Mouse (Mus musculus): Measurements from ENCODE around the gene Zbp1. TPM values are rescaled to one million over a fixed set of nuclear protein-coding genes. Genes with fewer than 3 reads are reported as not detected.
A peak's percentile ranks its signal among the peaks of the same experiment; 100 is the strongest.

Zbp1 gene
- polyA plus RNA-seq, 1 experiment from 2014 or later = 0.32 TPM

DNA sequence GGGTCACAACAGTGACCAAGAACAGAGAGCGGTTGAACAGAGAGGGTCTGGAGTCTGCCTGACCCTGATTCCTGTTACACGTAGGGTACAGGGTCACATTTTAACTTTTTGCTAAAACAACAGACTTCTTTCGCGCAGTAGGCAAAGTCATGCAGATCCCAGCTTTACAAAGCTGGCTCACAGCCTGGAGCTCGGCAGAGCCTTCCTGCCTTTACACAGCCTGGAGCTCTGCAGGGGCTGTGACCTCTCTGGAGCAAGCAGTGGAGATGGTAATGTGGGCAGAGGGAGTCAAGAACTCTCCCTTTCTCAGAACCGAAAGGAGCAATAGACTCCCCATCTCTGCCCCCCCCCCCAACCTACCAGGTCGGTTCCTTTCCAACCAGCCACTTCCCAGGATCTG is 6.1 kb upstream of the Zbp1 start:
- Histone ChIP-seq H3K27ac (no peak overlapping the region), H3K36me3 (peaks cover 38% of the 10 kb centered on the region), H3K27me3 (replicated peaks) (no peaks in the 10 kb centered on the region), H3K4me3 (no peak overlapping the region), H3K4me2 (replicated peaks) (no peak overlapping the region), H3K9ac (no peak overlapping the region), H3K9me3 (no peaks in the 10 kb centered on the region), H3K4me1 (peaks cover 5% of the 10 kb centered on the region; the same call in 1 of the 2 replicates)
- ATAC-seq (ENCODE audit: low FRiP score, low read depth) = no peak
- 73% methylated on average over 7 of the region's 7 CpGs for WGBS

DNA sequence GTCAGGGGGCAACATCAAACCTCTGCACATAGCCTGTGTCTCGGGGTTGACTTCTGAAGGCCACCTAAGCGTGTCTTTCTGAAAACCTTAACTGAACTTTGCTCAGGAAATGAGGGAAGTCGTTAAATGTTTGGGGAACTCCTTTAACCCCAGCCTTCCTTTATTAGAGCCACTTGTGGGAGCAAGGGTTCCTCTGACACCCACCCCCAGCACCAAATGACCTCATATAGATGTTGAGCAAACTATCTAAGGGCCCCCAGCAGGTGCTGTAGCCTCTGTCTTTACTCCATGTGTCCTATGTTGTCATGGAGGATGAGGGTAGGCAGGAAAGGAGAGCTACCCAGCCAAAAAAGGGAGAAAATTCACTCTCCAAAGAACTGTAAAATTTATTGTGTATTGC is 5.4 kb upstream of the Zbp1 start:
- Histone ChIP-seq H3K27ac (no peak overlapping the region), H3K4me2 (replicated peaks) (no peak overlapping the region), H3K4me1 (no peaks in the 10 kb centered on the region), H3K4me3 (no peak overlapping the region), H3K36me3 (peaks cover 36% of the 10 kb centered on the region), H3K27me3 (replicated peaks) (no peaks in the 10 kb centered on the region), H3K9ac (no peak overlapping the region), H3K9me3 (no peaks in the 10 kb centered on the region)
- no peak for ATAC-seq (ENCODE audit: low FRiP score, low read depth)
- 78% methylated on average over 3 of the region's 3 CpGs for WGBS

DNA sequence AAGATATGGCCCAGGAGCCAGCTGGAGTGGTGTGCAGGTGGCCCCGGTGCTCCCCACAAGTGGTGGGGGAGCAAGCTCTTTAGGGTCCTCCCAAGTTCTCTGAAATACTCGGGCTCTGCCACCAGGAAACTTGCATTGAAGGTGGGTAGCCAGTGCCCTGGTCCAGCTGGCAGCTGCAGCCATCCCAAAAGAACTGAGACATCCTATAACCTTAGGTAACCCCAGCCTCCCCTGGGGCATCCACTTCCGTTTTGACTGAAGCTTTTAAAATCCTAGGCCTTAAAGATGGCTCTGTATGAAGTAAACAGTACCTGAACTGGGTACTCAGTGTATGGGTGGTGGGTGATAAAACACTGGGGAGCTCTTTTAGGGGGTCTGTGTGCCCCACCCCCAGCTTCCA is 4.8 kb upstream of the Zbp1 start:
- no peaks in the 10 kb centered on the region for H3K9me3 ChIP-seq
- H3K4me2 ChIP-seq (replicated peaks) = no peak overlapping the region
- peaks cover 30% of the 10 kb centered on the region for H3K36me3 ChIP-seq
- H3K4me1 ChIP-seq = no peaks in the 10 kb centered on the region
- no peak overlapping the region for H3K9ac ChIP-seq
- H3K27me3 ChIP-seq (replicated peaks) = no peaks in the 10 kb centered on the region
- H3K27ac ChIP-seq = no peak overlapping the region
- H3K4me3 ChIP-seq = no peak overlapping the region
- 76% methylated on average over 3 of the region's 3 CpGs for WGBS
- ATAC-seq (ENCODE audit: low FRiP score, low read depth) = no peak

DNA sequence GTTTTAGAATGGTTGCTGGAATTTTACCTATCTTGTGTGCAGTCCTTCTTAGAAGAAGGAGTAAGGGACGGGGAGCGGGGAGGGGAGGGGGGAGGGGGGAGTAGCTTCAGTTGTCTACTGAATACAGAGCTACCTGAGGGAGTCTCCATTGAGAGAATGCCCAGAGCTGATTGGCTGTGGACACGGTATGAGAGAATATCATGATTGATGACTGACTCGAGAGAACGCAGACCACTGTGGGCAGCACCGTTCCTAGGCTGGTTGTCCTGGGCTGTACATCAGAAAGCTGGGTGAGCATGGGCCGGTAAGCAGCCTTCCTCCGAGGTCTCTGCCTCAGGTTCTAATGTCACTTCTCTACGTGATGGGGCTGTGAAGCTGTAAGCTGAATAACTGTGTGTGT is 2.0 kb upstream of the Zbp1 start:
- H3K9me3 ChIP-seq = no peaks in the 10 kb centered on the region
- H3K27me3 ChIP-seq (replicated peaks) = no peaks in the 10 kb centered on the region
- no peak overlapping the region for H3K9ac ChIP-seq
- ATAC-seq (ENCODE audit: low FRiP score, low read depth) = no peak
- no peak overlapping the region for H3K4me2 ChIP-seq (replicated peaks)
- H3K36me3 ChIP-seq = peaks cover 7% of the 10 kb centered on the region; the same call in 1 of the 2 replicates
- H3K27ac ChIP-seq = no peak overlapping the region
- WGBS = 94% methylated on average over 9 of the region's 9 CpGs
- no peak overlapping the region for H3K4me3 ChIP-seq
- no peaks in the 10 kb centered on the region for H3K4me1 ChIP-seq

DNA sequence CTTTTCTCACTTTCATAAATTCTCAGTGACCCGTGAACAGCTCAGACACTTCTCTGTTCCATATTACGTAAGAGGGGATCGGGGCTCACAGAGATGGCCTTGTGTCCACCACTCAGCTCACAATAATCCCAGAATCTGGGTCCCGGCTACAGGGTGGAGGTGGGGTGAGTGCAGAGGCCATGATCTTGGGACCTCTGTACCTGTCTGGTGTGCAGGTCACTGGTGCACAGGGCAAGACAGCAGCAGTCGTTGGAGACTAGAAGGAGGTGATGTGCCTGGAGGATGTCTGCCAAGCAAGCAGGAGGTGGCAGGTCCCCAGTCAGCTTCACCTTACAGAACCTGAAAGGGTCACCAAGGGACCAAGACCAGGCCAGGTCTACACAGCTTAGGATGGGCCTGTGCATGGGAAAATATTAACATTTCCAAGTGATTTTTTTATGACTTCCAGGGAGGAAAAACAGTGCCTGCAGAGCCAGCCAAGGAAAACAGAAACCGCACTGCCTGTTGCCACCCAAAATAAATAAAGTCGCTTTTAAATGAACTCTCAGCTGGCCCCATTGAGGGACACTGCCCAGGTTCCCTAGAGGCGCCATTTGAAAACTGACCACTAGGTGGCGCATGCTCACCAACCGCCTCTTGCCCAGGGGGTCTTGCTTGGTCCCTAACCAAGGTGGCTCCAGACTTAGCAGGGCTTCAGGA is 682 bp upstream of the Zbp1 start:
- H3K27me3 ChIP-seq (replicated peaks) = no peaks in the 10 kb centered on the region
- ATAC-seq (ENCODE audit: low FRiP score, low read depth) = peak; percentile 71; the same call in 1 of the 2 replicates
- no peak overlapping the region for H3K9ac ChIP-seq
- no peak overlapping the region for H3K4me3 ChIP-seq
- H3K9me3 ChIP-seq = no peaks in the 10 kb centered on the region
- H3K4me2 ChIP-seq (replicated peaks) = no peak overlapping the region
- H3K36me3 ChIP-seq = no peaks in the 10 kb centered on the region
- no peak overlapping the region for H3K27ac ChIP-seq
- 49% methylated on average over 10 of the region's 10 CpGs for whole genome bisulfite sequencing
- no peaks in the 10 kb centered on the region for H3K4me1 ChIP-seq

DNA sequence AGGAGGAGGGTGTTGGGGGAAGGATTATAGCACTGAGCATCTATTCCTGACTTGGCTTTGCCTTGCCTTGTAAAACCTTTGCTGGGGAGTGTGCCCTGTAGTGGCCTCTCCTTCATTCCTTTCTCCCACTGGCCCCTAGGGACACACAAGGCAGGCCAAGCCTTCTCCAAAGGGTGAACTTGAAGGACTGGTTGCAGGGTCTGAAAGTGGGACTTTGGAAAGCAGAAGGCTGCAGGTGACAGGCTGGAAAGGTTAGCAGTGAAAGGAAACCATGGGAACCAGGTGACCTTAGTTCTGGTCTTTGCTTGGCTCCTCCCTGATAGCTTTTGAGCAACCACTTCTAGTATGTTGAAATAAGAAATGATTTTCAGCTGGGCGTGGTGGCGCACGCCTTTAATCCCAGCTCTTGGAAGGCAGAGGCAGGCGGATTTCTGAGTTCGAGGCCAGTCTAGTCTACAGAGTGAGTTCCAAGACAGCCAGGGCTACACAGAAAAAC is 912 bp downstream of the Zbp1 start:
- no peaks in the 10 kb centered on the region for H3K4me1 ChIP-seq
- no peaks in the 10 kb centered on the region for H3K27me3 ChIP-seq (replicated peaks)

DNA sequence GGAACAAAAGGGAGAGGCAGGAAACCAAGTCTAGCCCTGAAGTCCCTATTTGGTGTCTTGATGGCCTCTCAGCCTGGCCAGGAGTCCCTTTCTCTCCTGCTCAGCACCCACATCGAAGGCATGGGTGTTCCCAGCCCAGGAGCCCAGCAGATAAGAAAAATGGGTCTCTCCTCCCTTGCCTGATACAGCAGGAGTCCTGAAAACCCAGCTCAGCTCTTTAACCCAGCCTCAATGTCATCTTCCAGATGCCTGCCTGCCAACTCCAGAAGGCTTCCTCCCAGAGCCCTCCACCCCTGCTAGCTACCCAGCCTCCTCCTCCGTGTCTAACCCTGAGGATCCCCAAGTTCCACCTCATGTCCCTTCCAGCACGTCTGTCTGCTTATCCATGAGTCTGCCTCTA is 1.5 kb downstream of the Zbp1 start:
- Histone ChIP-seq H3K4me2 (replicated peaks) (no peak overlapping the region), H3K9ac (no peak overlapping the region), H3K27ac (no peak overlapping the region), H3K4me3 (no peak overlapping the region), H3K4me1 (no peaks in the 10 kb centered on the region), H3K27me3 (replicated peaks) (no peaks in the 10 kb centered on the region), H3K9me3 (no peaks in the 10 kb centered on the region), H3K36me3 (no peaks in the 10 kb centered on the region)
- 80% methylated on average over 3 of the region's 3 CpGs for WGBS
- ATAC-seq (ENCODE audit: low FRiP score, low read depth) = no peak

More for the DNA sequence above, 912 bp downstream of the Zbp1 start:
- H3K36me3 ChIP-seq = no peaks in the 10 kb centered on the region
- no peak overlapping the region for H3K9ac ChIP-seq
- H3K4me2 ChIP-seq (replicated peaks) = no peak overlapping the region
- no peak for ATAC-seq (ENCODE audit: low FRiP score, low read depth)
- no peak overlapping the region for H3K27ac ChIP-seq
- H3K9me3 ChIP-seq = no peaks in the 10 kb centered on the region
- 92% methylated on average over 5 of the region's 5 CpGs for WGBS
- no peak overlapping the region for H3K4me3 ChIP-seq

DNA sequence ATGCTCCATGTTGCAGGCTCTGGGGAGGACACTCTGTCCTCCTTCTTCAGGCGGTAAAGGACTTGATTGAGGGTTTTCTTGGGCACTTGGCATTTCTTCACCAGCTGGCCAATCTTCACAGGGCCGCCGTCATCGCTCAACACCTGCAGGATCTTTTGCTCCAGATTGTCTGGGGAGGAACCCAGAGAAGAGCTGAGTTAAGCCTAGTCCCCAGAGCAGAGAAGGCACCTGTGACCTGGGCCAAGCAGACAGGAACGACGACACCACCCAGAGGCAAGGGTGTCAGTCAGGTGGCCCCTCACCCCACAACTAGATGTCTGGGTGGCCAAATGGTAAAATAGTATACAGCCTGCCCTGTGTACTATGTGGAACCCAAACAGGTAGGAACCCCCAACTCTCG is 1.9 kb downstream of the Zbp1 start:
- no peak for ATAC-seq (ENCODE audit: low FRiP score, low read depth)
- 87% methylated on average over 7 of the region's 7 CpGs for WGBS

DNA sequence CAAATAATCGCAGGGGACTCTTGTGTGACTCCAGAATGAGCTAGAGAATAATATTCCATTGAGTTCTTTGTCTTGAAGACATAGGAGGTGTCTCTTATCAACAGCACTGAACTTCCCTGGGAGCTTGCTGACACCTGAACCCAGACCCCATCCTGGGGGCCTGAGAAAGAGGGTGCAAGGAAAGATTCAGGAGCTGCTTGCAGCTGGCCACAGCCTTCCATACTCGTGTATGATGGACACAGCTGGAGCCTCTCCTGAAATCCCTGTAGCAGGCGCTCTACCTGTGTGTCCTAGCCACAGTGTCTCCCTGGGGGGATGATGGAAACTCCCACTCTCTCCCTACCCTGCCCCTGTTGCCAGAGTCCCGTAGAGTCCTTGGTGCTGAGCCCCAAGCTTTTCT is 6.5 kb downstream of the Zbp1 start:
- Histone ChIP-seq H3K36me3 (no peaks in the 10 kb centered on the region), H3K27me3 (replicated peaks) (no peaks in the 10 kb centered on the region), H3K9ac (no peak overlapping the region), H3K4me2 (replicated peaks) (no peak overlapping the region), H3K27ac (no peak overlapping the region), H3K9me3 (no peaks in the 10 kb centered on the region), H3K4me3 (no peak overlapping the region), H3K4me1 (no peaks in the 10 kb centered on the region)
- ATAC-seq (ENCODE audit: low FRiP score, low read depth) = no peak
- whole genome bisulfite sequencing = 83% methylated on average over 4 of the region's 4 CpGs

More for the DNA sequence above, 1.9 kb downstream of the Zbp1 start:
- no peak overlapping the region for H3K9ac ChIP-seq
- no peak overlapping the region for H3K4me2 ChIP-seq (replicated peaks)
- no peaks in the 10 kb centered on the region for H3K9me3 ChIP-seq
- no peak overlapping the region for H3K4me3 ChIP-seq
- H3K27ac ChIP-seq = no peak overlapping the region
- no peaks in the 10 kb centered on the region for H3K4me1 ChIP-seq
- no peaks in the 10 kb centered on the region for H3K36me3 ChIP-seq
- no peaks in the 10 kb centered on the region for H3K27me3 ChIP-seq (replicated peaks)

DNA sequence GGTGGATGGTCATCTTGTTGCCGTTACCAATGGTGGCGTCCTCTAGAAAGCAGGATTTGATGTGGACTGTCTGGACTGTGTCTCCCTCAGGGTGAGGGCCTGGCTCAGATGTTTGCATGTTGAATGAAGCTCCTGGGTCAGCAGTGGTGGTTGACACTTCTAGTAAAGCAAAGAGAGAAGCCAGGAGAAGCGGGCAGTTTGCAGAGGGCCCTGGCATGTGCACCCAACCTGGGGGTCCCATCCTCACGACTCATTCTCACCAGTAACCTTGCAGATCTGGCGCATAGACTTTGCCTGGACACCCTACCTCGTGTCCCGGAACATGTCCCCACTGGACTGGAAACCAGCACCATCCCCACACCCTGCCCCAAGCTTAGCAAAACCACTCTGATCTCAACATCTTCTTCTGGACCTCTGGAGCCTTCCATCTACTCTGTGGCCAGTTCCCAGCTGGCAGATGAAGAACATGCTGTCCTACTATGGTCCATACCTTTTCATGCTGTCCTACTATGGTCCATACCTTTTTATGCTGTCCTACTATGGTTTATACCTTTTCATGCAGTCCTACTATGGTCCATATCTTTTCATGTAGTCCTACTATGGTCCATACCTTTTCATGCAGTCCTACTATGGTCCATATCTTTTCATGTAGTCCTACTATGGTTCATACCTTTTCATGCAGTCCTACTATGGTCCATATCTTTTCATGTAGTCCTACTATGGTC is 9.5 kb downstream of the Zbp1 start:
- H3K27ac ChIP-seq = no peak overlapping the region
- no peak overlapping the region for H3K9ac ChIP-seq
- no peak for ATAC-seq (ENCODE audit: low FRiP score, low read depth)
- WGBS = 91% methylated on average over 7 of the region's 7 CpGs
- no peaks in the 10 kb centered on the region for H3K4me1 ChIP-seq
- no peak overlapping the region for H3K4me3 ChIP-seq
- H3K9me3 ChIP-seq = no peaks in the 10 kb centered on the region
- no peaks in the 10 kb centered on the region for H3K27me3 ChIP-seq (replicated peaks)
- no peaks in the 10 kb centered on the region for H3K36me3 ChIP-seq
- no peak overlapping the region for H3K4me2 ChIP-seq (replicated peaks)

DNA sequence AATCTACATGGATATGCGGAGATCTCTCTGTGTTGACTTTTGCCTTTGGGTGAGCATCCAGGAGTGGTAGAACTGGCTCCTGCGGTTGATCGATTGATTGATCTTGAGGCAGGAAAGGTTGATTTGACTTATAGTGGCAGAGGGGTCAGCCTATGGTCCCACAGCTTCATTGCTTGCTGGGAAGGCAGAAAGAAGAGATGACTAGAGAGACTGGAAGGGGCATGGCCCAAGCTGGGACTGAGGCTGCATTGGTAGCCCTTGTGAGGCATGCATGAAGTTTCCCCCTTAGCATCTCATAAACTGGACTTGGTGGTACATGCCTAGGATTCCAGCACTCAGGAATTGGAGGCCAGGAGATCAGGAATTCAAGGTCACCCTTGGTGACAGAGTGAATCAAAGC is 11.7 kb downstream of the Zbp1 start:
- Histone ChIP-seq H3K27ac (no peak overlapping the region), H3K36me3 (no peaks in the 10 kb centered on the region), H3K4me2 (replicated peaks) (no peak overlapping the region), H3K4me1 (no peaks in the 10 kb centered on the region), H3K9me3 (no peaks in the 10 kb centered on the region), H3K4me3 (no peak overlapping the region), H3K9ac (no peak overlapping the region), H3K27me3 (replicated peaks) (no peaks in the 10 kb centered on the region)
- no peak for ATAC-seq (ENCODE audit: low FRiP score, low read depth)
- 95% methylated on average over 3 of the region's 3 CpGs for WGBS

DNA sequence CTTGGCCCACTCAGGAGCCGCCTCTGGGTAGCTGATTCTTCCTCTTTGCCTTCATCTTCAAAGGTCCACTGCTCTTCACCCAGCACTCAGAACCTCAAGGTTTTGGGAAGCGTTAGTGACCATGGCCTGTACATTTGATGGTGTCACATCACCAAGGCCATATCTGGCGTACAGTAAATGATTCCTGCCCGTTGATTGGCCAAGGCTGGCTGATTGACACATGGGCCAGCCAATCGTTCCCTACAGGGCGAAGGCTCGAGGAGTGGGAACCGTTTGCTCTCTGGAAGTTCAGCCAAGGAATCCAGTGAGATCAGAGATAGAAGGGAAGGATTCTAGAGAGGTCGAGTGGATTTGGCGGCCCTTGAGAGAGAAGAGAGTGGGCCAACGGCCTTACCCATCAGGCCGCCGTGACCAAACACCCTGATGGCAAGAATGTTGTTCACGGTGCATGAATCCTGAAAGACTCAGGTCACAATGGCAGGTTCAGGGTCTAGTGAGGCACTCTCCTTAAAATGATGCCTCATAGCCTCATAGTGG is 13.1 kb downstream of the Zbp1 start:
- no peaks in the 10 kb centered on the region for H3K9me3 ChIP-seq
- H3K27ac ChIP-seq = no peak overlapping the region
- no peak for ATAC-seq (ENCODE audit: low FRiP score, low read depth)
- no peak overlapping the region for H3K4me2 ChIP-seq (replicated peaks)
- H3K9ac ChIP-seq = no peak overlapping the region
- no peaks in the 10 kb centered on the region for H3K27me3 ChIP-seq (replicated peaks)
- H3K4me1 ChIP-seq = no peaks in the 10 kb centered on the region
- WGBS = 93% methylated on average over 14 of the region's 14 CpGs
- H3K4me3 ChIP-seq = no peak overlapping the region
- H3K36me3 ChIP-seq = no peaks in the 10 kb centered on the region

All from neural tube, embryonic 12.5 days (tissue).